Mouse (Mus musculus) limb, embryonic 13.5 days (tissue): Measurements from ENCODE around the gene Nxn. TPM values are rescaled to one million over a fixed set of nuclear protein-coding genes. Genes with fewer than 3 reads are reported as not detected.

ENCODE experiments used
- ATAC-seq: fragments of 200-750 bp; cut with Nextera tagmentation; 2 replicates; pipeline ENCODE4 v1.8.0; 2017; ENCODE audit warnings: low read depth, moderate number of reproducible peaks, moderate TSS enrichment; ENCODE audit not compliant: low FRiP score
- H3K27ac ChIP-seq: fragments of 300-500 bp; sonication (generic); 2 replicates; pipeline ENCODE4 v1.5.1; 2015; ENCODE audit warnings: inconsistent platforms, mild to moderate bottlenecking, moderate library complexity
- H3K27me3 ChIP-seq: fragments of 300-500 bp; sonication (generic); 2 replicates; pipeline ENCODE4 v1.6.1; 2015; ENCODE audit warnings: mild to moderate bottlenecking, inconsistent platforms
- H3K36me3 ChIP-seq: fragments of 300-500 bp; sonication (generic); 2 replicates; pipeline ENCODE4 v1.6.1; 2015; ENCODE audit warnings: inconsistent platforms, mild to moderate bottlenecking, moderate library complexity
- H3K4me1 ChIP-seq: fragments of 300-500 bp; sonication (generic); 2 replicates; pipeline ENCODE4 v1.6.1; 2015; ENCODE audit warnings: inconsistent platforms
- H3K4me2 ChIP-seq: fragments of 300-500 bp; sonication (generic); replicated peaks from 2 replicates; pipeline ENCODE4 v1.6.1; 2015; ENCODE audit warnings: inconsistent platforms, mild to moderate bottlenecking, moderate library complexity
- H3K4me3 ChIP-seq: fragments of 300-500 bp; sonication (generic); 2 replicates; pipeline ENCODE4 v1.5.1; 2015; ENCODE audit warnings: moderate library complexity, mild to moderate bottlenecking, inconsistent platforms
- H3K9ac ChIP-seq: fragments of 300-500 bp; sonication (generic); 2 replicates; pipeline ENCODE4 v1.6.1; 2015; ENCODE audit warnings: mild to moderate bottlenecking, inconsistent platforms
- H3K9me3 ChIP-seq: fragments of 300-500 bp; sonication (generic); 2 replicates; pipeline ENCODE4 v1.6.1; 2016; ENCODE audit warnings: inconsistent platforms
- WGBS: fragments of 180-500 bp; shearing (Covaris S2); methylation state at CpG from one replicate; pipeline ENCODE4 v1.1.7; 2015; 5-methylcytosine and 5-hydroxymethylcytosine counted together
- polyA plus RNA-seq: library from polyadenylated mRNA; unstranded; fragments of >200 nt; fragmentation: Nextera tagmentation; extraction: Ambion mirVana; gene quantifications from 2 replicates; pipeline ENCODE4 v1.2.1, GENCODE M21; 2015

Nxn gene
- polyA plus RNA-seq, 1 experiment from 2014 or later, result 57.6 TPM

DNA sequence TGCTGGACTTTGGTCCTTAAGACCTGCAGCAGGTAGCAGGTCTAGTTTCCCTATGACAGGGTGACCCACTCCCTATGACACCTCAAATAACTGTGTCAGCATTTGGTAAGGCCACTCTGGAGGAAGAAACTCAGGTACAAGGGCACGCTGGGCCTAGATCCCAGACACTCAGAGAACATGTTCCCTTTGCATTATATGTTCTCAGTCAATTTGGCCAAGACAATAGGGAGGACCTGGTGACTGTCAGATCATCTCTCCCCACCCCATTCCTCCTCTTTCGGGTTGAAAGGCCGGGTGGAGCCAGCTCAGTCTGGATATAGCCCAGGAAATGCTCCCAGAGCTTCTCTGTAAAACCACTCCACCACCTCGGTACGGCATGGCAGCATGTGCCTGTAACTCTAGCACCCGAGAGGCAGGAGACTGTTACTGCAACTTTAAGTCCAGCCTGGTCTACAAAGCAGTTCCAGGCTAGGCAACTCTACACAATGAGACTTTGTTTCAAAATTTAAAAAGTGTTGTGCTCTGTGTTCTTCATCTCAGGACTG lies 130.3 kb downstream of the Nxn start:
- no peak overlapping the region for H3K9ac ChIP-seq
- H3K9me3 ChIP-seq, result no peaks in the 10 kb centered on the region
- no peak overlapping the region for H3K4me2 ChIP-seq
- no peak overlapping the region for H3K27ac ChIP-seq
- 76% methylated on average over 6 of the region's 6 CpGs for WGBS
- H3K27me3 ChIP-seq, result no peaks in the 10 kb centered on the region
- H3K4me3 ChIP-seq, result no peak overlapping the region
- H3K4me1 ChIP-seq, result peaks cover 8% of the 10 kb centered on the region
- H3K36me3 ChIP-seq, result peaks cover 38% of the 10 kb centered on the region
- ATAC-seq, result no peak

GRCm38 (mm10) chr11:76268001-76268459 lies 130.9 kb downstream of the Nxn start:
- Histone ChIP-seq H3K4me2 (no peak overlapping the region), H3K4me3 (no peak overlapping the region), H3K27me3 (no peaks in the 10 kb centered on the region), H3K27ac (no peak overlapping the region), H3K9ac (no peak overlapping the region), H3K36me3 (peaks cover 37% of the 10 kb centered on the region), H3K9me3 (no peaks in the 10 kb centered on the region), H3K4me1 (peaks cover 14% of the 10 kb centered on the region)
- no peak for ATAC-seq
- WGBS, result 73% methylated on average over 5 of the region's 5 CpGs

DNA sequence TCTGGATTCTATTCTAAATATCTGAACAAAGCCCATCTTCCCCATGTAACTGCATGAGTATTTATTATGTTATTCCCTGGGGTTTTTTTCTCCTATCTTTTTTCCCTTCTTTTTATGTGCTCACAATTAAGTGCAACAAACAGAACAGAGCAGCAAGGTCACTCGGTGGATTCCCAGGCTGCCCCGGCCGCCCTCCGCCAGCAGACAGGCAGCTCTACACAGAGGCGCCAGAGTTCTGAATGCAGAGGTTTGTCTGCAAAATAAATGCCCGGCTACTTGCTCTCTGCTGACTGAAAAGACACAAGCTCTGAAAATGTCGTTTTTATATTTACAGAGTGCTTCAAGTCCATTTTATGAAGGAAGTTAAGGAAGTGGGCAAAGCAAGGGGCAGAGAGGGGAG lies 131.4 kb downstream of the Nxn start:
- Histone ChIP-seq H3K9ac (no peak overlapping the region), H3K27ac (no peak overlapping the region), H3K4me2 (no peak overlapping the region), H3K4me3 (no peak overlapping the region), H3K36me3 (peaks cover 36% of the 10 kb centered on the region), H3K9me3 (no peaks in the 10 kb centered on the region), H3K27me3 (no peaks in the 10 kb centered on the region), H3K4me1 (peaks cover 19% of the 10 kb centered on the region)
- ATAC-seq, result no peak
- WGBS, result 64% methylated on average over 7 of the region's 7 CpGs

DNA sequence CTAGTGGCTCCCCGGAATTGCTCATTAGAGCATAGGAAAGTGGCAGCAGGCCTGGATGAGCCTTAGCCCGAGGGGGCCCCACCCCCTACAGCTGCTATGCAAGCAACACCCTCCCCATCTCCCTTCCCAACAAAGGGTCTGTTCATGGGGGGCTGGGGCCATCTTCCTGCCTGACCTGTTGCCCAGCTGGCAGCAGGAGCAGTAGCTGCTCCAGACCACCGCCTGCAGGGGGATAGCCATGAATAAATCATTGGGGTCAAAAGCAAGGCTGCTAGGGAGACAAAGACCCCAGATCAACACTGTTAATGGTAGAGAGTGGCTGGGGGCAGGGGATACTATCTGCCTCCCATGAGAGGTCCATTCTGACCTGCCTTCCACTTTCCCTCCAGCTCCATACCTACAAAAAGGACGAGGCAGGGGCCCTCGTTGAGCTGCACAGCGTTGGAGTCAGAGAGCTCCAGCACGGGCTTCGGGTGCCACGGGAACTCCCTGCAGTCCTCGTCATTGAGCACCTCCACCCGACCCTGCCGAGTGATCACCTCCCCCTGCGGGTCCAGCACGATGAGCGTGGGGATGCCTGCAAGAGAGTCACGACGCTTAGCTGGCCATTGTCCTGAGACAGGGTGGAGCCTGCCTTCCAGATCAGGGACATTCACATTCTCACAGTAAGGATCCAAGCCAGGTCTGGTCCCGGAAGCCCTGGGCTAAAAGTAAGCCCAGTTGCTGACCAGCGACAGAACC lies 136.2 kb downstream of the Nxn start:
- Histone ChIP-seq H3K9ac (peak overlapping the region; percentile 45), H3K36me3 (peaks cover 57% of the 10 kb centered on the region)

DNA sequence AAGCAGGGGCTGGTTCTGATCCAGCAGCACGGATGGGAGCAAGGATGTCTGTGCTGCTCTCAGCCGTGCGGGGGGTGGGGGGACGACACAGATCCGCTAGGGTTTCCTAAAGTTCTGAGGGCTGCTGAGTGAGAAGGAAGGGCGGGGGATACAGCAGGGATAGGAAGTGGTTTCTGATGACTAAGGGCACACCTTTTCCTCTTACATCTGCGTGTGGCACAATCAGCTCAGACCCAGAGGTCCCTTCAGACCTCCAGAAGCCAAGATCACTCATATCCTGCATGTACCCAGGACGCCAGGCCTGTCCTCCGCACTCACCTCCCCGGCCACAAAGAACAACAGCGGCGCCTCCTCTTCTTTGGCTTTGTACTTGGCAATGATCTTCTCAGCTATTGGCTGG lies 137.7 kb downstream of the Nxn start:
- no peaks in the 10 kb centered on the region; the same call in 1 of the 2 replicates for H3K27me3 ChIP-seq
- no peaks in the 10 kb centered on the region for H3K9me3 ChIP-seq
- no peak overlapping the region for H3K4me3 ChIP-seq
- no peak for ATAC-seq
- no peak overlapping the region for H3K27ac ChIP-seq
- H3K36me3 ChIP-seq, result peaks cover 60% of the 10 kb centered on the region
- peaks cover 31% of the 10 kb centered on the region for H3K4me1 ChIP-seq
- no peak overlapping the region for H3K4me2 ChIP-seq
- H3K9ac ChIP-seq, result no peak overlapping the region
- WGBS, result 78% methylated on average over 12 of the region's 12 CpGs

More for the DNA sequence above, 136.2 kb downstream of the Nxn start:
- H3K4me2 ChIP-seq, result 0 out of 2 replicates have a peak overlapping the region, but pooled peaks have one; percentile 7
- no peaks in the 10 kb centered on the region for H3K9me3 ChIP-seq
- no peak overlapping the region for H3K4me3 ChIP-seq
- peaks cover 20% of the 10 kb centered on the region for H3K4me1 ChIP-seq
- no peaks in the 10 kb centered on the region; the same call in 1 of the 2 replicates for H3K27me3 ChIP-seq
- 15% methylated on average over 19 of the region's 19 CpGs for WGBS
- no peak for ATAC-seq
- no peak overlapping the region for H3K27ac ChIP-seq

GRCm38 (mm10) chr11:76260208-76261050 lies 138.5 kb downstream of the Nxn start:
- peaks cover 60% of the 10 kb centered on the region for H3K36me3 ChIP-seq
- WGBS, result 74% methylated on average over 10 of the region's 10 CpGs
- no peak for ATAC-seq
- H3K9ac ChIP-seq, result no peak overlapping the region
- H3K4me3 ChIP-seq, result no peak overlapping the region
- no peaks in the 10 kb centered on the region; the same call in 1 of the 2 replicates for H3K27me3 ChIP-seq
- H3K4me2 ChIP-seq, result no peak overlapping the region
- H3K4me1 ChIP-seq, result peaks cover 39% of the 10 kb centered on the region
- H3K27ac ChIP-seq, result no peak overlapping the region
- H3K9me3 ChIP-seq, result no peaks in the 10 kb centered on the region

GRCm38 (mm10) chr11:76258511-76258910 lies 140.4 kb downstream of the Nxn start:
- no peak for ATAC-seq
- 80% methylated on average over 6 of the region's 6 CpGs for WGBS
- Histone ChIP-seq H3K36me3 (peaks cover 55% of the 10 kb centered on the region), H3K4me1 (peaks cover 50% of the 10 kb centered on the region), H3K9me3 (no peaks in the 10 kb centered on the region), H3K4me2 (no peak overlapping the region), H3K4me3 (no peak overlapping the region), H3K27ac (no peak overlapping the region), H3K27me3 (no peaks in the 10 kb centered on the region; the same call in 1 of the 2 replicates), H3K9ac (no peak overlapping the region)

DNA sequence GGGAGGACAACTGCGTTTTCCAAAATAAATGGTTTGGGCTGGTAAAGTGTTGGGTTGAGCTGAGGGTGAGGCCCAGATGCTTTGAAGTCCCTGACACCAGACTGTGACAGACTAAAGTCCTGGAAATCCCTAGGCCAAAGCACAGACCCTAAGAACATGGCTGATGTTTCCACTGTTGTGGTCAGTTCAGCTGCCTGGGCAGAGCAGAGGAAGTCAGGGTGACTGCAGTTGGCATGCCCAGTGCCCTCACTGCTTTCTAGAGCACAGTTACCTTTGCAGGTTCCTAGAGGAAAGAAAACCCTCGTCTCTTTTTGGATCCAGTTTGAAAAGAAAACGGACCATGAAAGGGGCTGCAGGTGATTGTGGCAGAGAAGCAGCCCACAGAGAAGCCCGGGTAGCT lies 141.6 kb downstream of the Nxn start:
- no peak for ATAC-seq
- H3K36me3 ChIP-seq, result peaks cover 47% of the 10 kb centered on the region
- no peak overlapping the region for H3K4me2 ChIP-seq
- H3K27ac ChIP-seq, result no peak overlapping the region
- H3K9me3 ChIP-seq, result no peaks in the 10 kb centered on the region
- H3K27me3 ChIP-seq, result no peaks in the 10 kb centered on the region; the same call in 1 of the 2 replicates
- peaks cover 41% of the 10 kb centered on the region for H3K4me1 ChIP-seq
- no peak overlapping the region for H3K4me3 ChIP-seq
- 58% methylated on average over 4 of the region's 4 CpGs for whole genome bisulfite sequencing
- H3K9ac ChIP-seq, result no peak overlapping the region

DNA sequence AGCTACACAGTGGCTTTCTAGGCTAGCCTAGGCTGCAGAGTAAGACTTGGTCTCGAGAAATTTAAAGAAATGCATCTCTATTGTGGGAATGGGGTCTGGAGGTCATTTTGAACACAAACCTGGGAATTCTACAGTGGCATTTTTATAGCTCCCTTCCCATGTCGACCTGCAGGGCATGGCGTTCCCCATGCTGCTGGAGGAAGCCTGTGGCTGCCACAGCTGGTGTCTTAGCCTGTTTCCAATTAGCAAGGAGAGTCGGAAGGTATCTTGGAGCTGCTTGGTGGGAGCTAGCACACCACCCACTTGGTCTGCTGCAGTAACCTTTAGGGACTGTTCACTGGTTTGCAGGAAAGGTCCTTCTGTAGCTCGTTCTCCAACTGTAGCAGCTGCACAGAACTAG lies 142.8 kb downstream of the Nxn start:
- Histone ChIP-seq H3K4me3 (no peak overlapping the region), H3K27ac (peak overlapping the region; percentile 65; the same call in 1 of the 2 replicates), H3K4me2 (peak overlapping the region; percentile 14; the same call in 1 of the 2 replicates), H3K27me3 (no peaks in the 10 kb centered on the region; the same call in 1 of the 2 replicates), H3K9me3 (no peaks in the 10 kb centered on the region), H3K36me3 (peaks cover 36% of the 10 kb centered on the region), H3K9ac (peak overlapping the region; percentile 53; the same call in 1 of the 2 replicates), H3K4me1 (peaks cover 40% of the 10 kb centered on the region)
- WGBS, result 2% methylated on average over 5 of the region's 5 CpGs
- no peak for ATAC-seq

DNA sequence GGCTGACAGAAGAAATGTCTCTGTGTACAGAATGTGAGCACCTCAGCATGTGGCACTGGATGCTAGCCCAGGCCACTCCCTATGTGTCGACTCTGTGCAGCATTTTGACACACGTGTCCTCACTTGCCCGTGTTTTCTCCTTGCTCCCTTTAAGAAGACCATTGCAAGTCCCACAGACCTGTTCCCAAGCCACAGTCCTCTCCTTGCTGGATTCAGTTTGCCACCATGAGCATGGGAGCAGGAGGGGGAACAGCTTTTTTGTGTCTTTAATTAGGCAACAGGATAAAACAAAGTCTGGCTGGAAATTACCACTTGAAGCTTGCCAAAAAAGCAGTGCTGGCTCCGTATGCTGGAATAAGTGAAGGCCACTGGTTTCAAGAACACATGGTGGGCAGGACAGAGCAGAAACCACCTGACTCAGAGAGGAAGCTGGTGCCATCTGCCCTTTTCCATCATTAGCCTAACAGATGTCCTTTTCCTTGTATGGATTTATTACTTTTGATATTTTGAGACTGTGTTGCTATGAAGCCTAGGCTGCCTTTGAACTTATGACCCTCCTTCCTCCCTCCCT lies 143.4 kb downstream of the Nxn start:
- H3K9ac ChIP-seq, result peak overlapping the region; percentile 32; the same call in 1 of the 2 replicates
- H3K9me3 ChIP-seq, result no peaks in the 10 kb centered on the region
- no peak overlapping the region for H3K4me3 ChIP-seq
- H3K27ac ChIP-seq, result peak overlapping the region; percentile 65; the same call in 1 of the 2 replicates
- H3K27me3 ChIP-seq, result no peaks in the 10 kb centered on the region; the same call in 1 of the 2 replicates
- peaks cover 40% of the 10 kb centered on the region for H3K4me1 ChIP-seq
- 27% methylated on average over 4 of the region's 4 CpGs for WGBS
- H3K36me3 ChIP-seq, result peaks cover 31% of the 10 kb centered on the region
- H3K4me2 ChIP-seq, result 0 out of 2 replicates have a peak overlapping the region, but pooled peaks have one; percentile 14
- ATAC-seq, result peak; percentile 44; the same call in 1 of the 2 replicates

GRCm38 (mm10) chr11:76253918-76254264 lies 145.0 kb downstream of the Nxn start:
- peaks cover 31% of the 10 kb centered on the region for H3K36me3 ChIP-seq
- H3K27ac ChIP-seq, result no peak overlapping the region
- H3K27me3 ChIP-seq, result no peaks in the 10 kb centered on the region
- ATAC-seq, result no peak
- H3K4me1 ChIP-seq, result peaks cover 40% of the 10 kb centered on the region
- no peak overlapping the region for H3K4me2 ChIP-seq
- H3K9ac ChIP-seq, result 0 out of 2 replicates have a peak overlapping the region, but pooled peaks have one; percentile 0
- 72% methylated on average over 4 of the region's 4 CpGs for WGBS
- H3K4me3 ChIP-seq, result no peak overlapping the region
- H3K9me3 ChIP-seq, result no peaks in the 10 kb centered on the region
